Mouse (Mus musculus) megakaryocyte, embryonic 14.5 days (primary cell): ENCODE results near the gene Myo1b. TPM values are rescaled to one million over a fixed set of nuclear protein-coding genes. Genes with fewer than 3 reads are reported as not detected.

Source experiments
- H3K27me3 ChIP-seq: replicated peaks from 2 replicates; pipeline ENCODE3; 2012; ENCODE audit warnings: inconsistent platforms
- H3K36me3 ChIP-seq: replicated peaks from 2 replicates; pipeline ENCODE3; 2012; ENCODE audit warnings: low read length, inconsistent platforms, mixed read lengths
- H3K4me1 ChIP-seq: 2 replicates; pipeline ENCODE4 v1.6.1; 2012; ENCODE audit warnings: inconsistent platforms
- H3K4me3 ChIP-seq: replicated peaks from 2 replicates; pipeline ENCODE3; 2012; ENCODE audit warnings: moderate library complexity, mild to moderate bottlenecking, inconsistent platforms
- H3K9me3 ChIP-seq: 2 replicates; pipeline ENCODE4 v1.6.1; 2012; ENCODE audit warnings: inconsistent platforms
- FLI1 ChIP-seq: IDR thresholded peaks from 2 replicates; pipeline ENCODE4 v1.6.1; 2012; ENCODE audit warnings: low read length, inconsistent platforms, mixed read lengths
- GATA1 ChIP-seq: IDR thresholded peaks from 3 replicates; pipeline ENCODE4 v1.6.1; 2012; ENCODE audit warnings: mixed read lengths, low read length, inconsistent platforms, borderline replicate concordance
- polyA plus RNA-seq: library from polyadenylated mRNA; stranded (reverse); fragments of >175 nt; gene quantifications from 2 replicates; pipeline ENCODE4 v1.2.3, GENCODE M21; 2012; ENCODE audit warnings: low replicate concordance; ENCODE audit not compliant: insufficient read depth

Gene Myo1b
- polyA plus RNA-seq, 1 experiment, result 0.43 TPM

- peaks cover 27% of the 10 kb centered on the region for H3K27me3 ChIP-seq
- no peaks in the 10 kb centered on the region for H3K9me3 ChIP-seq
- H3K36me3 ChIP-seq, result no peaks in the 10 kb centered on the region
- no peaks in the 10 kb centered on the region for H3K4me1 ChIP-seq
- TF ChIP-seq GATA1, result no peak
- TF ChIP-seq FLI1, result no peak
- H3K4me3 ChIP-seq, result no peak overlapping the region
Measured at GRCm38 (mm10) chr1:51906206-51906906, 9.5 kb downstream of the Myo1b start.

- no peak overlapping the region for H3K4me3 ChIP-seq
- H3K4me1 ChIP-seq, result no peaks in the 10 kb centered on the region
Measured at GRCm38 (mm10) chr1:51905073-51905472, 10.8 kb downstream of the Myo1b start.

GRCm38 (mm10) chr1:51897160-51897572 is 18.7 kb downstream of the Myo1b start:
- Histone ChIP-seq H3K9me3 (no peaks in the 10 kb centered on the region), H3K36me3 (no peaks in the 10 kb centered on the region), H3K27me3 (peaks cover 14% of the 10 kb centered on the region), H3K4me3 (no peak overlapping the region), H3K4me1 (no peaks in the 10 kb centered on the region; the same call in 1 of the 2 replicates)
- TF ChIP-seq FLI1, result no peak
- no peak for TF ChIP-seq GATA1

More at GRCm38 (mm10) chr1:51905073-51905472, 10.8 kb downstream of the Myo1b start:
- Histone ChIP-seq H3K27me3 (peaks cover 20% of the 10 kb centered on the region), H3K36me3 (no peaks in the 10 kb centered on the region), H3K9me3 (no peaks in the 10 kb centered on the region)
- no peak for TF ChIP-seq FLI1
- no peak for TF ChIP-seq GATA1

GRCm38 (mm10) chr1:51895961-51896360 is 19.9 kb downstream of the Myo1b start:
- H3K9me3 ChIP-seq, result no peaks in the 10 kb centered on the region
- H3K36me3 ChIP-seq, result no peaks in the 10 kb centered on the region
- no peaks in the 10 kb centered on the region; the same call in 1 of the 2 replicates for H3K4me1 ChIP-seq
- peak overlapping the region; percentile 21 for H3K4me3 ChIP-seq
- peaks cover 22% of the 10 kb centered on the region for H3K27me3 ChIP-seq
- no peak for TF ChIP-seq FLI1
- TF ChIP-seq GATA1, result no peak

- H3K4me1 ChIP-seq, result no peaks in the 10 kb centered on the region; the same call in 1 of the 2 replicates
- H3K4me3 ChIP-seq, result no peak overlapping the region
- no peaks in the 10 kb centered on the region for H3K36me3 ChIP-seq
- H3K9me3 ChIP-seq, result no peaks in the 10 kb centered on the region
- H3K27me3 ChIP-seq, result peaks cover 22% of the 10 kb centered on the region
- TF ChIP-seq GATA1, result no peak
- no peak for TF ChIP-seq FLI1
Measured at GRCm38 (mm10) chr1:51894721-51895120, 21.1 kb downstream of the Myo1b start.

GRCm38 (mm10) chr1:51893521-51894355 is 22.1 kb downstream of the Myo1b start:
- Histone ChIP-seq H3K4me3 (no peak overlapping the region), H3K9me3 (no peaks in the 10 kb centered on the region), H3K36me3 (no peaks in the 10 kb centered on the region), H3K4me1 (no peaks in the 10 kb centered on the region; the same call in 1 of the 2 replicates), H3K27me3 (peaks cover 22% of the 10 kb centered on the region)
- no peak for TF ChIP-seq GATA1
- TF ChIP-seq FLI1, result no peak

- H3K9me3 ChIP-seq, result no peaks in the 10 kb centered on the region
- no peaks in the 10 kb centered on the region; the same call in 1 of the 2 replicates for H3K4me1 ChIP-seq
- H3K36me3 ChIP-seq, result no peaks in the 10 kb centered on the region
- TF ChIP-seq FLI1 (no peak), GATA1 (no peak)
- no peak overlapping the region for H3K4me3 ChIP-seq
- peaks cover 22% of the 10 kb centered on the region for H3K27me3 ChIP-seq
Measured at GRCm38 (mm10) chr1:51892005-51892404, 23.9 kb downstream of the Myo1b start.

GRCm38 (mm10) chr1:51888046-51888813 is 27.6 kb downstream of the Myo1b start:
- TF ChIP-seq GATA1 (no peak), FLI1 (no peak)
- Histone ChIP-seq H3K27me3 (peaks cover 13% of the 10 kb centered on the region), H3K36me3 (no peaks in the 10 kb centered on the region), H3K4me3 (no peak overlapping the region), H3K4me1 (no peaks in the 10 kb centered on the region; the same call in 1 of the 2 replicates), H3K9me3 (no peaks in the 10 kb centered on the region)

GRCm38 (mm10) chr1:51885356-51885983 is 30.4 kb downstream of the Myo1b start:
- Histone ChIP-seq H3K4me3 (no peak overlapping the region), H3K27me3 (no peaks in the 10 kb centered on the region), H3K36me3 (no peaks in the 10 kb centered on the region), H3K4me1 (no peaks in the 10 kb centered on the region), H3K9me3 (no peaks in the 10 kb centered on the region)
- TF ChIP-seq GATA1 (no peak), FLI1 (no peak)
